Mouse (Mus musculus) left cerebral cortex, postnatal 25 days (tissue): Measurements from ENCODE around the gene Olfr969. TPM values are rescaled to one million over a fixed set of nuclear protein-coding genes. Genes with fewer than 3 reads are reported as not detected.
"Not testable (repeated sequence)": the region's sequence is repeated elsewhere in the genome, so short reads cannot be mapped to it uniquely, and the experiment has no call there.

Source experiments
- DNase-seq, 2 experiments: peaks; one replicate each; pipeline ENCODE4 v3.0.0; 2022; ENCODE audit warnings: low spot score in 2 of 2, mixed read lengths in 1 of 2
- intact Hi-C: fragments of 180-260 bp; cut with DNase I; formaldehyde crosslinking; loops from one replicate; pipeline ENCODE4 v1.15.1; 2025
- total RNA-seq, 2 experiments: library from RNA; stranded (reverse); gene quantifications; 2 replicates each; pipeline ENCODE4 v1.2.3; 2021

Olfr969 gene
- total RNA-seq: not detected

GRCm38 (mm10) chr9:39790558-39790957 lies at the start of gene Olfr969:
Gene Olfr969, plus strand, starts transcription at chr9:39790945.
- intact Hi-C loops: no loop called here
- no peak for DNase-seq

GRCm38 (mm10) chr9:39745949-39746348 lies 44.8 kb upstream of the Olfr969 start, which contains the start of gene Olfr967:
Gene Olfr967, plus strand, starts transcription at chr9:39746249.
- intact Hi-C loops: no loop called here
- no peak for DNase-seq

- intact Hi-C loops: no loop called here
Measured at GRCm38 (mm10) chr9:39746428-39746827, 44.3 kb upstream of the Olfr969 start.

GRCm38 (mm10) chr9:39783153-39783552 lies 7.6 kb upstream of the Olfr969 start, which contains the start of gene Olfr968:
Gene Olfr968, minus strand, starts transcription at chr9:39783253.
- intact Hi-C loops: no loop called here
- DNase-seq: no peak

More at GRCm38 (mm10) chr9:39746428-39746827, 44.3 kb upstream of the Olfr969 start:
- peak; percentile 2 to 71 for DNase-seq

- intact Hi-C loops: no loop called here
Measured at GRCm38 (mm10) chr9:39808560-39808959, 17.8 kb downstream of the Olfr969 start, which contains the start of gene Olfr970. Gene Olfr970, plus strand, starts transcription at chr9:39808860.

GRCm38 (mm10) chr9:39836576-39836975 lies 45.8 kb downstream of the Olfr969 start, which contains the start of gene Olfr971:
Gene Olfr971, plus strand, starts transcription at chr9:39836876.
- DNase-seq, intact Hi-C loops: not testable (repeated sequence)

More at GRCm38 (mm10) chr9:39808560-39808959, 17.8 kb downstream of the Olfr969 start, which contains the start of gene Olfr970:
- DNase-seq: no peak

Other genes starting within 250 kb of the Olfr969 start
- gene Olfr958, start 236.9 kb upstream of the Olfr969 start, total RNA-seq: not detected
- gene Olfr959, start 215.4 kb upstream of the Olfr969 start, total RNA-seq: not detected
- gene AW551984, start 186.5 kb upstream of the Olfr969 start, total RNA-seq: 1 to 10 TPM; 5.3 to 7.1 TPM
- gene Olfr148, start 180.3 kb upstream of the Olfr969 start, total RNA-seq: not detected
- gene Olfr960, start 169.6 kb upstream of the Olfr969 start, total RNA-seq: not detected
- not detected for gene Olfr961, start 145.9 kb upstream of the Olfr969 start, total RNA-seq
- gene Olfr963, start 123.7 kb upstream of the Olfr969 start, total RNA-seq: not detected
- gene Olfr149, start 83.8 kb upstream of the Olfr969 start, total RNA-seq: not detected
- not detected for gene Olfr965, start 79.6 kb upstream of the Olfr969 start, total RNA-seq
- gene Olfr150, start 60.0 kb upstream of the Olfr969 start, total RNA-seq: not detected
- not detected for gene Olfr967, start 44.7 kb upstream of the Olfr969 start, total RNA-seq
- gene Olfr968, start 7.7 kb upstream of the Olfr969 start, total RNA-seq: not detected
- gene Olfr970, start 17.9 kb downstream of the Olfr969 start, total RNA-seq: not detected
- not detected for gene Olfr971, start 45.9 kb downstream of the Olfr969 start, total RNA-seq
- gene Olfr972, start 75.5 kb downstream of the Olfr969 start, total RNA-seq: not detected
- not detected for gene Olfr229, start 116.4 kb downstream of the Olfr969 start, total RNA-seq
- not detected for gene Olfr974, start 146.6 kb downstream of the Olfr969 start, total RNA-seq
- gene Olfr975, start 161.1 kb downstream of the Olfr969 start, total RNA-seq: not detected
- not detected for gene Olfr976, start 170.2 kb downstream of the Olfr969 start, total RNA-seq
- gene Olfr978, start 201.2 kb downstream of the Olfr969 start, total RNA-seq: not detected
- not detected for gene Olfr979, start 212.5 kb downstream of the Olfr969 start, total RNA-seq
- gene Olfr980, start 218.6 kb downstream of the Olfr969 start, total RNA-seq: not detected
- gene Olfr981, start 230.5 kb downstream of the Olfr969 start, total RNA-seq: not detected